Comparison of ENCODE assay signal across 7 mouse cellular contexts in genomic region chr2:31974141-31974808, GRCm38 (mm10). TPM values are rescaled to one million over a fixed set of nuclear protein-coding genes. Genes with fewer than 3 reads are reported as not detected.
DNase-seq lines count a peak whose midpoint lies in the region; ATAC-seq lines count a peak whose summit lies in the region.

TSS of gene Nup214 (plus strand) at chr2:31974436.

- DNase-seq in adrenal gland, postnatal 14 days: peak; percentile 100
- DNase-seq in embryonic facial prominence, embryonic 11.5 days (ENCODE audit: low spot score): peak; percentile 100
- DNase-seq in kidney, adult 11 months: peak; percentile 99
- DNase-seq in limb, embryonic 10.5 days (ENCODE audit: low spot score): peak; percentile 100
- DNase-seq in spleen, adult 12 weeks (ENCODE audit: low spot score): peak; percentile 100

- peaks cover 11% of the 10 kb centered on the region; the same call in 1 of the 2 replicates for H3K36me3 ChIP-seq in embryonic facial prominence, embryonic 11.5 days (replicated peaks; ENCODE audit: control insufficient read depth, insufficient read depth, low read depth, low read length)
- H3K36me3 ChIP-seq in limb, embryonic 10.5 days: peaks cover 71% of the 10 kb centered on the region
- peaks cover 47% of the 10 kb centered on the region for H3K36me3 ChIP-seq in midbrain, embryonic 13.5 days

- peak within 1 kb of the TSS; percentile 35; the same call in 1 of the 2 replicates for H3K27ac ChIP-seq in embryonic facial prominence, embryonic 11.5 days (replicated peaks; ENCODE audit: low read depth, low read length)
- peak within 1 kb of the TSS; percentile 81 for H3K27ac ChIP-seq in limb, embryonic 10.5 days
- H3K27ac ChIP-seq in midbrain, embryonic 13.5 days: peak within 1 kb of the TSS; percentile 75

- no peaks in the 10 kb centered on the region for H3K9me3 ChIP-seq in embryonic facial prominence, embryonic 11.5 days (replicated peaks; ENCODE audit: control insufficient read depth, low read length)
- H3K9me3 ChIP-seq in limb, embryonic 10.5 days (replicated peaks): no peaks in the 10 kb centered on the region
- H3K9me3 ChIP-seq in midbrain, embryonic 13.5 days: no peaks in the 10 kb centered on the region

- peak; percentile 98 for ATAC-seq in embryonic facial prominence, embryonic 11.5 days (replicated peaks; ENCODE audit: insufficient number of reproducible peaks, low FRiP score, low TSS enrichment, low read depth)
- ATAC-seq in granulocyte monocyte progenitor cell, adult 5-6 weeks (replicated peaks; ENCODE audit: poor library complexity, severe bottlenecking): peak; percentile 97
- ATAC-seq in midbrain, embryonic 13.5 days: peak; percentile 99

- peak within 1 kb of the TSS; percentile 99 for H3K4me3 ChIP-seq in embryonic facial prominence, embryonic 11.5 days (ENCODE audit: low read depth, low read length)
- H3K4me3 ChIP-seq in limb, embryonic 10.5 days: peak within 1 kb of the TSS; percentile 71
- peak within 1 kb of the TSS; percentile 98 for H3K4me3 ChIP-seq in midbrain, embryonic 13.5 days (replicated peaks)

- H3K4me1 ChIP-seq in embryonic facial prominence, embryonic 11.5 days (ENCODE audit: control insufficient read depth, insufficient read depth, low read length): no peaks in the 10 kb centered on the region
- peaks cover 15% of the 10 kb centered on the region for H3K4me1 ChIP-seq in limb, embryonic 10.5 days
- H3K4me1 ChIP-seq in midbrain, embryonic 13.5 days (replicated peaks): peaks cover 18% of the 10 kb centered on the region

- WGBS in embryonic facial prominence, embryonic 11.5 days: under 1% methylated on average over 60 of the region's 60 CpGs
- WGBS in limb, embryonic 10.5 days: under 1% methylated on average over 60 of the region's 60 CpGs
- under 1% methylated on average over 60 of the region's 60 CpGs for WGBS in midbrain, embryonic 13.5 days

- peak within 1 kb of the TSS; percentile 94 for H3K9ac ChIP-seq in embryonic facial prominence, embryonic 11.5 days (replicated peaks; ENCODE audit: low read length)
- H3K9ac ChIP-seq in midbrain, embryonic 13.5 days (replicated peaks): peak within 1 kb of the TSS; percentile 95

- H3K27me3 ChIP-seq in embryonic facial prominence, embryonic 11.5 days (ENCODE audit: control insufficient read depth, insufficient read depth, low read length): no peaks in the 10 kb centered on the region
- H3K27me3 ChIP-seq in limb, embryonic 10.5 days (ENCODE audit: low read depth, poor library complexity, severe bottlenecking): no peaks in the 10 kb centered on the region
- no peaks in the 10 kb centered on the region for H3K27me3 ChIP-seq in midbrain, embryonic 13.5 days

- H3K4me2 ChIP-seq in embryonic facial prominence, embryonic 11.5 days (ENCODE audit: low read depth, low read length): peak within 1 kb of the TSS; percentile 70
- H3K4me2 ChIP-seq in midbrain, embryonic 13.5 days (replicated peaks): peak within 1 kb of the TSS; percentile 98

RNA-seq across cellular contexts. Expression of gene Nup214, which starts in this region (rescaled TPM):
- 53.0 and 59.1 TPM in 2 replicates for total RNA-seq in adrenal gland, postnatal 14 days (2021)
- 74.7 and 78.2 TPM in 2 replicates for polyA plus RNA-seq in embryonic facial prominence, embryonic 11.5 days (2014; fragmentation: Nextera tagmentation; extraction: Ambion mirVana)
- total RNA-seq in granulocyte monocyte progenitor cell, adult 5-6 weeks (2014; fragmentation: Nextera tagmentation): 91.0 and 145 TPM in 2 replicates
- 52.2 and 55.5 TPM in 2 replicates for total RNA-seq in granulocyte monocyte progenitor cell, adult 5-6 weeks (2017)
- 114 and 122 TPM in 2 replicates for polyA plus RNA-seq in limb, embryonic 10.5 days (2016; fragmentation: Nextera tagmentation; extraction: Ambion mirVana)
- 84.5 and 91.4 TPM in 2 replicates for polyA plus RNA-seq in midbrain, embryonic 13.5 days (2015; fragmentation: Nextera tagmentation; extraction: Ambion mirVana)

Comparison
In these comparisons a context has a peak if more than half of its experiments do, and no peak if none do; other contexts are left out.
1. Peak in every context shown above with its lines: DNase-seq, ATAC-seq, H3K4me3 ChIP-seq and H3K27ac ChIP-seq.